10 mouse cellular contexts compared by ENCODE assay signal in the genomic region with DNA sequence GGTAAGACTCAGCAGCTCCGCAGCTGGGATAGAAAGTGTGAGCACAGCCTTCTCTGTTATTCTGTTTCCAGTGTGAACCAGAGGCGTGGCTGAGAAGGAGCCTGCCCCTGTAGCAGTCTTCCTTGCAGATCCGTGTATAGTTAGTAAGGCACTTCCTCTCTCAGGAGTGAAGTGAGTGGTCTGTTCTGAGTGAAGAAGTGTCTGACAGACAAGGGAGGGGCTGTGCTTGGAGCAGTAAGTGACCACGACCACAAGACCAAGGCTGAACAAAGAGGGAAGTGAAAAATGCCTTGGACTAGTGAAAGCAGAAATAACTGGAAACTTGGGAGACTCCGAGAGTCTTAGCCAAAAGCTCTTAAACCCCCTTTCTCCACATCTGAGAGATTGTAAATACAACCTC.
DNase-seq lines count a peak whose midpoint lies in the region; ATAC-seq and TF ChIP-seq lines count a peak whose summit lies in the region.
"Had no signal": no experiment of that assay in that cellular context is flagged by ENCODE, and none has a peak within 500 bp of the region (broad histone marks: within the 10 kb centered on the region; RNA-seq: fewer than 3 reads in every experiment).

No protein-coding gene starts in this region.

- H3K4me2 ChIP-seq in limb, embryonic 14.5 days (replicated peaks; ENCODE audit: low read depth, low read length, severe bottlenecking) = no peak overlapping the region
- H3K4me2 ChIP-seq: neural tube, embryonic 12.5 days had no signal

- no peaks in the 10 kb centered on the region for H3K9me3 ChIP-seq in limb, embryonic 14.5 days (ENCODE audit: control insufficient read depth, low read length)
- H3K9me3 ChIP-seq: neural tube, embryonic 12.5 days had no signal

- intact Hi-C loops in gastrocnemius, postnatal 36 days (cut with DNase I) = no loop called here
- intact Hi-C loops in left cerebral cortex, adult 2 months (cut with DNase I) = no loop called here
- intact Hi-C loops in left cerebral cortex, postnatal 36 days (cut with DNase I) = no loop called here
- intact Hi-C loops in left cerebral cortex, postnatal 4 days (cut with DNase I) = no loop called here

- H3K9ac ChIP-seq in limb, embryonic 14.5 days (ENCODE audit: low read depth, low read length, severe bottlenecking) = no peak overlapping the region
- H3K9ac ChIP-seq: neural tube, embryonic 12.5 days had no signal

- no peaks in the 10 kb centered on the region for H3K36me3 ChIP-seq in limb, embryonic 14.5 days (ENCODE audit: control insufficient read depth, insufficient read depth, low read length)
- H3K36me3 ChIP-seq: neural tube, embryonic 12.5 days had no signal

- DNase-seq in gastrocnemius, adult 18-20 months (ENCODE audit: low spot score) = peak; percentile 10
- no peak for DNase-seq in gastrocnemius, postnatal 36 days
- no peak for DNase-seq in left cerebral cortex, adult 2 months (ENCODE audit: extremely low spot score in 1 of 2, low spot score in 2 of 2)
- no peak for DNase-seq in left cerebral cortex, postnatal 36 days (ENCODE audit: low spot score in 2 of 2)
- DNase-seq in limb, embryonic 14.5 days (ENCODE audit: low spot score) = peak; percentile 3
- DNase-seq in monocyte, adult 2 months (ENCODE audit: low read depth in 1 of 2, low spot score in 2 of 2) = peak; percentile 49 to 68
- DNase-seq in left cerebral cortex, postnatal 4 days = no peak
- DNase-seq: cerebellum, adult 9-10 months had no signal

- TF ChIP-seq CTCF in left cerebral cortex, adult 2 months (IDR thresholded peaks at IDR 0.05) = no peak

- H3K27ac ChIP-seq in left cerebral cortex, adult 2 months = peak overlapping the region; percentile 36
- H3K27ac ChIP-seq in limb, embryonic 14.5 days (replicated peaks; ENCODE audit: low read depth, low read length) = no peak overlapping the region
- H3K27ac ChIP-seq: neural tube, embryonic 12.5 days had no signal

- H3K4me3 ChIP-seq in left cerebral cortex, adult 2 months = no peak overlapping the region
- H3K4me3 ChIP-seq in limb, embryonic 14.5 days (replicated peaks; ENCODE audit: low read length) = no peak overlapping the region
- H3K4me3 ChIP-seq: neural tube, embryonic 12.5 days had no signal

- H3K4me1 ChIP-seq in limb, embryonic 14.5 days (ENCODE audit: control insufficient read depth, insufficient read depth, low read length) = no peaks in the 10 kb centered on the region; the same call in 1 of the 2 replicates
- H3K4me1 ChIP-seq: neural tube, embryonic 12.5 days had no signal

- no peaks in the 10 kb centered on the region for H3K27me3 ChIP-seq in limb, embryonic 14.5 days (ENCODE audit: control insufficient read depth, insufficient read depth, low read length)
- H3K27me3 ChIP-seq: neural tube, embryonic 12.5 days had no signal

- 34% methylated on average over 5 of the region's 5 CpGs for WGBS in limb, embryonic 14.5 days

- no peak for TF ChIP-seq POLR2A in limb, embryonic 14.5 days (IDR thresholded peaks at IDR 0.05; ENCODE audit: borderline replicate concordance, extremely low read depth, insufficient read depth, insufficient read length)

- ATAC-seq in limb, embryonic 14.5 days (ENCODE audit: low FRiP score, low read depth) = peak; percentile 34; the same call in 1 of the 2 replicates
- no peak for ATAC-seq in inflammation-experienced regulatory T-cells, adult 6 months

Comparison
In these comparisons a context has a peak if more than half of its experiments do, and no peak if none do; other contexts are left out.
1. DNase-seq: peak in gastrocnemius, adult 18-20 months (single experiment), limb, embryonic 14.5 days (single experiment) and monocyte, adult 2 months (2 of 2); none in gastrocnemius, postnatal 36 days (0 of 2), left cerebral cortex, adult 2 months (0 of 2), left cerebral cortex, postnatal 36 days (0 of 2) and left cerebral cortex, postnatal 4 days (single experiment).